Mouse (Mus musculus) thymus, adult 2 months (tissue): ENCODE measurements around the gene Gimap3.

Experiments
- CTCF ChIP-seq: fragments of 200-500 bp; IDR thresholded peaks from 2 replicates; pipeline ENCODE4 v1.5.1; 2012; ENCODE audit warnings: mild to moderate bottlenecking, control low read depth, low read length, moderate library complexity, borderline replicate concordance; ENCODE audit not compliant: control insufficient read depth, poor library complexity, insufficient read depth; ENCODE audit errors: extremely low read depth
- POLR2A ChIP-seq: fragments of 200-500 bp; IDR thresholded peaks from 2 replicates; pipeline ENCODE4 v1.6.1; 2012; ENCODE audit warnings: mild to moderate bottlenecking, low read length, control low read depth, moderate library complexity; ENCODE audit not compliant: control insufficient read depth, poor library complexity, insufficient read depth; ENCODE audit errors: extremely low read depth

DNA sequence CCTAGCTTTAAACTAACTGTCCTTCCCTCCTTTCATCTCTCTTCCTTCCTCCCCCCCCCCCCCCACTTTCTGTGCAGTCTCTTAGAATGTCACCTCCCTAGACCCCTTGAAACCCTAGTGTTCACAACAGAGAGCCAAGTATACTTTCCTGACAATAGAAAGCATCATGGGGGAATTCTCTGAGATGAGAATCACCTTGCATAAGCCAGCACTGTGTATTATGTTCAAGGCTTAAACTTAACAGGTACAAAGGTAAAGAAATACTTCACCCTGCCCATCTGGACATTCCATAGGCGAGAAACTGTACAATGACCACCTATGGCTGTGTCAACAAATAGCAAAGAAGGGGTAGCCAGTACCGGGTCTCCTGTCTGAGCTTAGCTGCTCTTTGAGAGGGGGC is 25.2 kb downstream of the Gimap3 start:
- TF ChIP-seq POLR2A (no peak), CTCF (no peak)
